Comparison of ENCODE assay signal across 20 mouse cellular contexts in genomic region chr9:61617979-61618378, GRCm38 (mm10).
DNase-seq lines count a peak whose midpoint lies in the region; ATAC-seq lines count a peak whose summit lies in the region.
"Had no signal": no experiment of that assay in that cellular context is flagged by ENCODE, and none has a peak within 500 bp of the region (broad histone marks: within the 10 kb centered on the region; RNA-seq: fewer than 3 reads in every experiment).

No protein-coding gene starts in this region.

- no peak overlapping the region for H3K4me2 ChIP-seq in forebrain, embryonic 13.5 days
- H3K4me2 ChIP-seq in forebrain, embryonic 14.5 days (ENCODE audit: low read length) = no peak overlapping the region
- H3K4me2 ChIP-seq in embryonic facial prominence, embryonic 12.5 days (replicated peaks) = no peak overlapping the region
- H3K4me2 ChIP-seq: liver, embryonic 15.5 days had no signal

- no peaks in the 10 kb centered on the region for H3K27me3 ChIP-seq in forebrain, embryonic 13.5 days
- H3K27me3 ChIP-seq in forebrain, embryonic 14.5 days (replicated peaks; ENCODE audit: control insufficient read depth, insufficient read depth, low read length) = no peaks in the 10 kb centered on the region
- H3K27me3 ChIP-seq in embryonic facial prominence, embryonic 12.5 days = 0 out of 2 replicates have a peak, but pooled peaks cover 5% of the 10 kb centered on the region
- H3K27me3 ChIP-seq in limb, embryonic 10.5 days (ENCODE audit: low read depth, poor library complexity, severe bottlenecking) = 0 out of 2 replicates have a peak, but pooled peaks cover 4% of the 10 kb centered on the region
- H3K27me3 ChIP-seq: liver, embryonic 15.5 days had no signal

- no peaks in the 10 kb centered on the region for H3K36me3 ChIP-seq in forebrain, embryonic 13.5 days (ENCODE audit: poor library complexity, severe bottlenecking)
- H3K36me3 ChIP-seq in forebrain, embryonic 14.5 days (ENCODE audit: control insufficient read depth, insufficient read depth, low read length) = no peaks in the 10 kb centered on the region
- H3K36me3 ChIP-seq in embryonic facial prominence, embryonic 12.5 days = no peaks in the 10 kb centered on the region
- no peaks in the 10 kb centered on the region for H3K36me3 ChIP-seq in limb, embryonic 10.5 days
- H3K36me3 ChIP-seq: liver, embryonic 15.5 days had no signal

- 54% methylated on average over 8 of the region's 8 CpGs for WGBS in forebrain, embryonic 13.5 days
- 49% methylated on average over 8 of the region's 8 CpGs for WGBS in forebrain, embryonic 14.5 days
- 32% methylated on average over 8 of the region's 8 CpGs for WGBS in embryonic facial prominence, embryonic 12.5 days
- 38% methylated on average over 8 of the region's 8 CpGs for WGBS in limb, embryonic 10.5 days

- no peak for DNase-seq in forebrain, embryonic 14.5 days (ENCODE audit: low spot score)
- peak; percentile 51 for DNase-seq in limb, embryonic 10.5 days (ENCODE audit: low spot score)
- DNase-seq in mesoderm, embryonic 11.5 days (ENCODE audit: low read depth, low spot score) = peak; percentile 30
- DNase-seq in left cerebral cortex, postnatal 25 days (ENCODE audit: low spot score in 2 of 2) = no peak
- DNase-seq in thymus, postnatal 10 days (ENCODE audit: low spot score in 2 of 2) = no peak
- DNase-seq: adrenal gland, adult 8-10 months; cerebellum, adult 11-12 months; cerebellum, postnatal 14 days; lung, postnatal 4 days; right cerebral cortex, postnatal 4 days; thymus, postnatal 25 days had no signal

- intact Hi-C loops in left cerebral cortex, postnatal 25 days (cut with DNase I) = no loop called here

- no peak overlapping the region for H3K9ac ChIP-seq in forebrain, embryonic 13.5 days
- no peak overlapping the region for H3K9ac ChIP-seq in forebrain, embryonic 14.5 days (ENCODE audit: low read length)
- H3K9ac ChIP-seq in embryonic facial prominence, embryonic 12.5 days = no peak overlapping the region
- H3K9ac ChIP-seq: liver, embryonic 15.5 days had no signal

- no peak for ATAC-seq in forebrain, embryonic 13.5 days
- ATAC-seq in forebrain, embryonic 14.5 days = no peak
- ATAC-seq in embryonic facial prominence, embryonic 12.5 days (ENCODE audit: insufficient number of reproducible peaks, insufficient read depth, low FRiP score, low TSS enrichment) = no peak
- ATAC-seq: activated CD4-positive, CD25-positive, alpha-beta regulatory T cell, adult 4 months; midbrain, embryonic 16.5 days had no signal

- H3K4me1 ChIP-seq in forebrain, embryonic 13.5 days = peaks cover 54% of the 10 kb centered on the region
- H3K4me1 ChIP-seq in forebrain, embryonic 14.5 days (ENCODE audit: control insufficient read depth, insufficient read depth, low read length) = peaks cover 28% of the 10 kb centered on the region
- peaks cover 34% of the 10 kb centered on the region for H3K4me1 ChIP-seq in embryonic facial prominence, embryonic 12.5 days
- H3K4me1 ChIP-seq in limb, embryonic 10.5 days = peaks cover 64% of the 10 kb centered on the region
- H3K4me1 ChIP-seq: liver, embryonic 15.5 days had no signal

- peak overlapping the region; percentile 25 for H3K27ac ChIP-seq in forebrain, embryonic 13.5 days
- no peak overlapping the region for H3K27ac ChIP-seq in forebrain, embryonic 14.5 days (ENCODE audit: low read depth, low read length)
- peak overlapping the region; percentile 73; the same call in 1 of the 2 replicates for H3K27ac ChIP-seq in embryonic facial prominence, embryonic 12.5 days
- peak overlapping the region; percentile 89 for H3K27ac ChIP-seq in limb, embryonic 10.5 days
- H3K27ac ChIP-seq: gastrocnemius, adult 2 months; kidney, postnatal 0 days; left cerebral cortex, adult 2 months; liver, embryonic 15.5 days had no signal

- H3K4me3 ChIP-seq in forebrain, embryonic 13.5 days = no peak overlapping the region
- H3K4me3 ChIP-seq in forebrain, embryonic 14.5 days (ENCODE audit: low read depth, low read length) = no peak overlapping the region
- no peak overlapping the region for H3K4me3 ChIP-seq in embryonic facial prominence, embryonic 12.5 days
- no peak overlapping the region for H3K4me3 ChIP-seq in limb, embryonic 10.5 days
- H3K4me3 ChIP-seq: erythroblast, embryonic 14.5 days; gastrocnemius, adult 2 months; left cerebral cortex, adult 2 months; liver, embryonic 15.5 days had no signal

- 0 out of 2 replicates have a peak, but pooled peaks cover 5% of the 10 kb centered on the region for H3K9me3 ChIP-seq in forebrain, embryonic 13.5 days (replicated peaks)
- H3K9me3 ChIP-seq in forebrain, embryonic 14.5 days (replicated peaks; ENCODE audit: control insufficient read depth, low read length) = 0 out of 2 replicates have a peak, but pooled peaks cover 2% of the 10 kb centered on the region
- 0 out of 2 replicates have a peak, but pooled peaks cover 3% of the 10 kb centered on the region for H3K9me3 ChIP-seq in embryonic facial prominence, embryonic 12.5 days
- H3K9me3 ChIP-seq in limb, embryonic 10.5 days (replicated peaks) = no peaks in the 10 kb centered on the region
- H3K9me3 ChIP-seq: liver, embryonic 15.5 days had no signal

Comparison
In these comparisons a context has a peak if more than half of its experiments do, and no peak if none do; other contexts are left out.
1. DNase-seq: peak in limb, embryonic 10.5 days (single experiment) and mesoderm, embryonic 11.5 days (single experiment); none in forebrain, embryonic 14.5 days (single experiment), left cerebral cortex, postnatal 25 days (0 of 2) and thymus, postnatal 10 days (0 of 2).